Mouse (Mus musculus): ENCODE results near the gene Psmd2.

DNA sequence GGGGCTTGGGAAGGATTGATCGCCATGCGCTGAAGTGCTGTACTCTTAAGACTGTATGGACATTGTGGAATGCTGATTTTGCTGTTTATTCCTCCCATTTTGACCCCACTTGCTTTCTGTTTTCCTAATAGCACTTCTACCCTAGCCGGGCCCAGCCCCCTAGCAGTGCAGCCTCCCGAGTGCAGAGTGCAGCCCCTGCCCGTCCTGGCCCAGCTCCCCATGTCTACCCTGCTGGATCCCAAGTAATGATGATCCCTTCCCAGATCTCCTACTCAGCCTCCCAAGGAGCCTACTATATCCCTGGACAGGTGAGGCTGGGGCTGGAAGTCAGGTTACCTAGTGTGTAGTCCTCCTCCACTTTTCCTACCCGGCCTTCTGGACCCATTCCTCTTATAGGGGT, 23.8 kb downstream of the Psmd2 start:
- TF ChIP-seq CTCF (IDR thresholded peaks at IDR 0.05; ENCODE audit: borderline replicate concordance, insufficient read depth, low read length) (no peak), POLR2A (IDR thresholded peaks at IDR 0.05; ENCODE audit: low read depth, low read length) (no peak)

Measured in embryonic fibroblast, embryonic 13.5 days (primary cell).